Mouse (Mus musculus) heart, postnatal 10 days (tissue): ENCODE data around the gene 1700020D05Rik. TPM values are rescaled to one million over a fixed set of nuclear protein-coding genes. Genes with fewer than 3 reads are reported as not detected.

Experiments
- DNase-seq, 2 experiments: peaks; one replicate each; pipeline ENCODE4 v3.0.0; 2021
- intact Hi-C: fragments of 180-260 bp; cut with DNase I; formaldehyde crosslinking; loops from one replicate; pipeline ENCODE4 v1.15.1; 2025
- total RNA-seq, 2 experiments: library from RNA; stranded (reverse); gene quantifications; 2 replicates each; pipeline ENCODE4 v1.2.3; 2021

The 1700020D05Rik gene
- 1 to 10 TPM in 1 of 2 experiments, under 1 TPM in 1; 0.69 to 1.2 TPM for total RNA-seq

DNA sequence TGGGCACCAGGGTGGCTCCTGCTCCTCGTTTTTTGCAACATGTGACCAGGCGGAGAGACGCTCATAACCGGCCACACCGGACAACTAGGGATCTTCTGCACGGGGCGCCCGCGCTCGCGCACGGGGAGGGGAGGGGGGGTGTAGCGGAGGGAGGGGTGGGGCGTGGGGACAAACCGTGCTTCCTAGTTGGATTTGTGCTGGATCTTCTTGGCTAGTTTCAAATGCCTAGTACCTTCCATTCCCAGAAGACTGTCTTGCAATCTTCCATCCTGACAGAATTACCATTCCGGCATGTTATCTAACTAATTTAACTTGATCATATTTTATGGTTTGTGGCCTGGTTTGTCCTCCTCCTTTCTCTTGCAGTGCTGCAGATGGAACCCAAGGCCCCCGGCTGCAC, at the start of gene 1700020D05Rik:
Gene 1700020D05Rik (minus strand): TSS at position 101 of the 400 bp plus-strand sequence.
- no peak for DNase-seq
- intact Hi-C loops = no loop called here

DNA sequence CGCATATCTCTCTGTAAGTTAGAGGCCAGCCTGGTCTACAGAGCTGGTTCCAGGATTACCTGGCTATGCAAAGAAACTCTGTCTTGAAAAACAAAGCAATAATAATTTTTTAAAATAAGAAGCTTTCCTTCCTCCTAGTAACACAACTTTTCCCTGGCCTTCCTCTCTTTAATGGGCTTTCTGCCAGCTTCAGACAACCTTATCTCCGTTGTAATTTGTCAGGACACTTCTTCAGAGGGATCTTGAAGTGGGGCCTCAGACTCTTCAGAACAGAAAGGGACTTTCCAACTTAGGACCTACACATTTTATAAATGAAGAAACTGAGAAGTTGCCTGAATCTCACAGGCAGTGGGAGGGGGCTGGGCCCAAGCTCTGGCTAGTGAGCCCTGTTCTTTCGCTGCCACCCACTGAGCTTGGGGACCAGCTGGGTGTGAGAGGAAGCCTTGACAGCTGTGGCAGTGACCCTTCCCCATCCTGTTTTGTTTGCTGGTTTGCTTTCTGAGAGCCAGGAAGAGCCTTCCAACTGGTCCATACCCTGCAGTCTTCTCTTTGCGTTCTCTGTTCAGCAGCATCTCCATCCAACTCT, 44.0 kb upstream of the 1700020D05Rik start:
- no peak for DNase-seq

DNA sequence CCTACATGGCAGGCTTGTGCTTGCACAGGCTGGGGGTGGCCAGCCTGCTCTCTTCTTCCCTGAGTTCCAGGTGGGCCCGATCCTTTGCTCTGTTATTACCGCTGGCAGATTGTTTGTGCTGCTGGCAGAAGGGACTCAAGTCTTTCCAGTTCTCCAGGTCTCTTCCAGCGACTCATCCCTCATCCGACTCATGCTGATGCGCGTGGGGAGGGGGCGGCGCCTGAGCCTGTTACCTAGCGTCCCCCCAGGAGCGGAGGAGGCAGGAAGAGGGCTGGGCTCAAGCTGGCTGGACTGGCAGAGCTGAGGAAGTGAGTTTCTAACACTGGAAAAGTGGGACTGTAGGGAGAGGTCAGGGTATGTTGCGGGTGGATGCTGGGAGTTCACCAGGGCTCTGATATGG, 40.4 kb upstream of the 1700020D05Rik start:
- intact Hi-C loops = no loop called here
- DNase-seq = no peak

More for the DNA sequence above, 44.0 kb upstream of the 1700020D05Rik start:
- intact Hi-C loops = no loop called here

DNA sequence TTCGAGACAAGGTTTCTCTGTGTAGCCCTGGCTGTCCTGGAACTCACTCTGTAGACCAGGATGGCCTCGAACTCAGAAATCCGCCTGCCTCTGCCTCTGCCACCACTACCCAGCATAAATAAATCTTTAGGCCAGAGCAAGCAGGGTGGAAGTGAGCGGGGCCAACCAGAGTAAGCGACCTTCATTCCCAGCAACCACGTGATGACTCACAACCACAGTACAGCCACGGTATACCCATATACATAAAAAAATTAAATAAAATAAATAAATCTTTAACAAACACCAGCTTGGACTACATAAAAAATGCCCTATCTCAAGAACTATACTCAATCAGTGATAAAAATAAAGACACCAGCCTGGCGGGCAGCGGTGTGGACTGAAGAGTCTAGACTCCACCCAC, 39.8 kb upstream of the 1700020D05Rik start:
- no peak for DNase-seq
- intact Hi-C loops = no loop called here

DNA sequence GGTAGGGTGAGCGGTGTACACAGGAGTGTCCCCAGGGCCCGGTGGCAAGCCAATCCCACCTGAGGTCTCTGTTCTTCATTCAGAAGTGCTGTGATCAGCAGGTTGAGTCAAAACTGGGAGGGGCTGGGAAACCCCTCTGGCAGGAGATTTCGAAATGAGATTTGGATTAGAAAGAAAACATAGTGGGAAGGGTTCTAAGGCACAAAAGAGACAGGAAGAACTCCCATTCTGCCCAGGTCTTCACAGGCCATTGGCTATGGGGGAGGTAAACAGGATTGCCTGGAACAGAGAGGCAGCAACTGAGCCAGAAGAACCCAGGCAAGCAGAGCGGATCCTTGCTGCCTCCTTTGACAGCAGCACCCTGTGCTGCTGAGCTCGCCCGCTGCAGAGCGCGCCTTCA, 35.2 kb upstream of the 1700020D05Rik start:
- intact Hi-C loops = no loop called here
- DNase-seq = no peak

DNA sequence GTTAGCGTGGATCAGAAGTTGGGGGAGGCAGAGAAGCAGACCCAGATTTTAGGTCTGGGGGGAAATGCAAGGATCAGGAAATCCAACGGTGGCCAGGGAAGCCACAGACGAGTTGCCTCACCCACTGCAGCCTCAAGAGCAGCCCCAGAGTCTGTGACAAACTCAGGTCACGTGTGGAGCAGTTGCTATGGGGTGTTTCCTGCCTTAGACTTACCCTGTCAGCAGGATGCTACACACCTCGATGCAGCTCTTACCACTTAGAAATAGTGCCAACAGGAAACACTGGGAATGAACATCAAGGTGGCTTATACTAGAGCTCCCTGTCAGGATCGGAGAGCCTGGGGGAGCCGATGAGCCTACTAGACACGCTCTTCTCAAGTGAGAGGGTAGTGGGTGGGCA, 28.9 kb upstream of the 1700020D05Rik start:
- intact Hi-C loops = no loop called here
- no peak for DNase-seq

DNA sequence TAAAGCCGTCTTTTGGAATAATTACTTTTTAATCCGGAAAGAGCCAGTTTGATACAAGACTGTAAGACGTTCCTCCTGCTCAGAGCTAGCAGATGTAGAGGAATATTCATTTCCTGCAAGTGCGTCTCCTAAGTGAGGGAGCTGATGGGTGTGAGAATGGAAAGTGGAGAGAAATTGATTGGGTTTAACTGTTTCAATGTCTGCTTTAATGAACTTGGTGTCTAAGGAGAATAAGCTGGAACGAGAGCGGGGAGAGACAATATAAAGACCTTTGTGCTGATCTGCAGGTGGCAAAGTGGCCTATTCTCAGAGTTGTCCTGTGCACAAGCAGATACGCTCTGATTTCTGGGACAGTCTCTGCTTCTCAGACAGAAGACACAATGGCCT, 26.5 kb upstream of the 1700020D05Rik start:
- intact Hi-C loops = no loop called here
- DNase-seq = no peak

DNA sequence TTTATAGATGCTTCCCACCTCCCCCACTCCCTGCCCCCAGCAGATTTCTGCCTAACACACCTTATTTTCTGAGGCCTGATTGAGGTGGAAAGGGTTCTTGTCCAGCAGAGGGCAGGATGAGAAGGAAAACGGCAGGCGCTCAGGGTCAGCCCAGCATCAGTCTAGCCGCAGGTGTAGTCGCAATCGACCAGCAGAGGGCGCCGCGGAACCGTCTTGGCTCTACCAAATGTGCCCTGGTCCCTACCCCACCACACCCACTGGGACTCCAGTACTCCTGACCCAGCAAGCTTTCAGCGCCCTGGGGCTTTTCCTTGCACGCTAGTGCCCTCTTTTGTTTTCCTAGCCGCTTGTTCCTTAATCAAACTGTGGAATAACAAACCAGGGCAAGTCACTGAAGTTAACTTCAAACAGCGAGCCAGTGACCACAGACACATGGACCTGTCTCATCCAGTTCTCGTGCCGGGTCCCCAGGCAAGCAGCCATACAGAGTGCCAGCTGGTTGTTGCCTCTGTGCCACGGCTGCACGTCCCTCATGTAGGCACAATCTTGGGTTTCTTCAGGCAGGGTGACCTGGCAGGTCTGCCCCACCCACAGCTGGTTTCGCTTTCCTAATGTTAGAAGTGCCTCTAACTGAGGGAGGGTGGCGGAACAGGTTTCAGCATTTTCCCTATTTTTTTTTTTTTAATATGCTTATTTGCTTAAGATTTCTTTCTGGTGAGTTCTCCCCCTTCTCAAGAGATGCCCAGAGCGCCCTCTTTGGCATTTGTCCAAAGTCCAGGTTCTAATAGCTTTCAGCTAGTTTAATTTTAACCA, 25.9 kb upstream of the 1700020D05Rik start:
- peak; percentile 97 to 99 for DNase-seq
- intact Hi-C loops = loop anchor here (1.0 to 10.0 kb wide), 3 partner anchors 39 to 355 kb away; partner anchors contain the start of gene Ap5b1

DNA sequence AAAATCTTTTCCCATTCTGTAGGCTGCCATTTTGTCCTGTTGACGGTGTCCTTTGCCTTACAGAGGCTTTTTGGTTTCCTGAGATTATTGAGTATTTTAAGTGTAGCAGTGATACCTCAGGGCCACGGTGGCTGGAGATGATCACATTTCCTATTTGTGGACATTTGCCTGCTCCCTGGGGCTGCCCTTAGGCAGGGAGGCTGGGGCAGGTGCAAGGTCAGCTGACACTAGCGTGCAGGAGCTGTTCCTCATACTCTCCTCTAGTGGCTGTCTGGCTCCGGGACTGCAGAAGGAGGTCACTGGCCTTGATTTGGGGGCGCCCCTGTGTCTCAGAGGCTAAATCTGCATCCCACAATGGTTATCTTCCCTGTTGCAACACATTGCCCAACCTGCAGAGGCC, 21.6 kb upstream of the 1700020D05Rik start:
- intact Hi-C loops = loop anchor here (10.0 kb wide), 1 partner anchor 360 kb away; no protein-coding TSS in a partner anchor
- no peak for DNase-seq

DNA sequence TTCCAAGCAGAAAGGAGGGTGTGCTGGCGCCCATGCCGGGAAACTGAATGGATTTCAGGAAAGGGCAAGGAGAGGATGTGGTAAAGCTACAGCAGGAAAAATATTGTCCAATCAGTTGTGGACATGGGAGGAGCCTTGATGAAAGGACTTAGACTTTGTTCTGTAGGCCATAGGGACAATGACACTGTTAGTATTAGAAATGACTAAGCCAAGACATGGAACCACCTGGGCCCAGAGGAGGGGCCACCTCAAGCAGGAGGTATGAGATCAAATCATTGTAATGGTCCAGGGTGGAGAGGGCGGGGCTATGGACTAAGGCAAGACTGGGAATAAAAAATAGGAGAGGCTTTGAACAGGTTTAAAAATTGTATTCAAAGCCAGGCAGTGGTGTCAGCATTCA, 15.1 kb upstream of the 1700020D05Rik start:
- intact Hi-C loops = no loop called here
- no peak for DNase-seq

DNA sequence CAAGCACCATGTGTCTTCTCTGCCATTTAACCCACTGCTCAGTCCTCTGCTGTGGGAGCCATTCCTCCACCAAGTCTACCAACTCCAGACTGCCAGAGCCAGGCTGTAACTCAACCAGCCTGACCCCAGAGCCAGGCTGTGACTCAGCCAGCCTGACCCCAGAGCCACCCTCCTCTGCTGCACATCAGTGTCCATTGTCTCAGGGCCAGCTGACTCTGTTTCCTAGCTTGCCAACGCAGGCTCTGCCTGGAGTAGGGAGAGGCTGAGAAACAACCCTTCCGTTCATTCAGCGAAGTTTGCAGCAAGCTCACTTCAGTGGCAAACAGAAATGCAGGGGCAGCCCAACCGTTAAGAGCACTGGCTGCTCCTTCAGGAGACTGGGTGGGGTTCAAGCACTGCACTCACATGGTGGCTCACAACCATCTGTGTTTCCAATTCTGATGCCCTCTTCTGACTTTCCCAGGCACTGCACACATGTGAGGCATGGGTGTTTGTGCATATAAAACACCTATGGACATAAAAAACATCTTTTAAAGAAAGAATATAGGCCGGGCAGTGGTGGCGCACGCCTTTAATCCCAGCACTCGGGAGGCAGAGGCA, 13.4 kb upstream of the 1700020D05Rik start:
- DNase-seq = no peak
- intact Hi-C loops = no loop called here

DNA sequence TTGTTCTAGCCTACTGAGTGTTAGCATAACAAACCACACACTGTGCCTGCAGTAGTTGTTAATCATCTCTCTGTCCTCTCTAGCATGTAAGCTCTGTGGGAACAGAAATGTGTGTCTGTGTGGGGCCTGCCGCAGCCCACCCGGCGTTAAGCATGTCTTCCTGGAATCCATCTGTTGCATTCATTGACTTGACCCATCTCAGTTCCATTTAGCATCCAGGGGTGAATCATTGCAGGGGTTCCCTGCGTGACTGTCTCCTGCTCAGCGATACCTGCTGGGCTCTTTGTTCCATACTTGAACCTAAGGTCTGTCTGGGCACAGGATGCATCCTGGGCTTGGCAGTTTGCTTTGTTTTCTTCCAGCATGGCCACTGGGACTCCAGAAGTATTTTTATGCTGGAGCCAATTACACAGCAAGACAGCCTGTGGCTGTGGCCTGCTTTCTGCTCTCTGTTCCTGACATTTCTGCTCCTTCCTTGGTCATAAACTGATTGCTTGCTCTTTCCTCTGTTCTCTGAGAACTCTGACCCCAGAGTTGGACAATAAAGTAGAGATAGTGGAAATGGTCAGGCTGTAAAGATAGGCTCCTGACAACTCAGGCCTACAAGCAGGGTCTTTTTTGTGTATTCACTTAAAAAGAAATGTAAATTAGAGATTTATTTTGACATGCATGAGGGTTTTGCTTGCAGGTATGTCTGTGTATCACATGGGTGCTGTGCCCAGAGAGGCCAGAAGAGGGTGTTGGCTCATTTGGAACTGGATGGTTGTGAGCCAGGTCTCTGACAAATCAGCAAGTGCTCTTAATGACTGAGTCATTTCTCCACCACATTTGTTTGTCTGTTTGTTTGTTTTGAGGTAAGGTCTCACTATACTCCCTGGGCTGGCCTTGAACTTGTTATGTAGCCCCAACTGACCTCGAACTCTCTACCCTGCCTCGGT, 12.5 kb upstream of the 1700020D05Rik start:
- DNase-seq = no peak
- intact Hi-C loops = no loop called here

DNA sequence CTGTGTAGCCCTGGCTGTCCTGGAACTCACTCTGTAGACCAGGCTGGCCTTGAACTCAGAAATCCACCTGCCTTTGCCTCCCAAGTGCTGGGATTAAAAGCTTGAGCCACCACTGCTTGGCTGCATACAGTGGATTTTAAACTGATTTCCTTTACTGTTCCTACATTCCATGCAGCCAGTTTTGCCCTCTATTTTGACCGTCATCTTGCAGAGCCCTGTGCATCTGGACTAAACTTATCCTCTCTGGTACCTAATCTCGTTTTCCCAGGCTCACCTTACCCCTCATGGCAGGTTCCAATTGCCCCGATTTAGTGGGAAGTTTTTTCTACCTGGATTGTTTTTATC, 9.4 kb upstream of the 1700020D05Rik start:
- no peak for DNase-seq
- intact Hi-C loops = no loop called here

DNA sequence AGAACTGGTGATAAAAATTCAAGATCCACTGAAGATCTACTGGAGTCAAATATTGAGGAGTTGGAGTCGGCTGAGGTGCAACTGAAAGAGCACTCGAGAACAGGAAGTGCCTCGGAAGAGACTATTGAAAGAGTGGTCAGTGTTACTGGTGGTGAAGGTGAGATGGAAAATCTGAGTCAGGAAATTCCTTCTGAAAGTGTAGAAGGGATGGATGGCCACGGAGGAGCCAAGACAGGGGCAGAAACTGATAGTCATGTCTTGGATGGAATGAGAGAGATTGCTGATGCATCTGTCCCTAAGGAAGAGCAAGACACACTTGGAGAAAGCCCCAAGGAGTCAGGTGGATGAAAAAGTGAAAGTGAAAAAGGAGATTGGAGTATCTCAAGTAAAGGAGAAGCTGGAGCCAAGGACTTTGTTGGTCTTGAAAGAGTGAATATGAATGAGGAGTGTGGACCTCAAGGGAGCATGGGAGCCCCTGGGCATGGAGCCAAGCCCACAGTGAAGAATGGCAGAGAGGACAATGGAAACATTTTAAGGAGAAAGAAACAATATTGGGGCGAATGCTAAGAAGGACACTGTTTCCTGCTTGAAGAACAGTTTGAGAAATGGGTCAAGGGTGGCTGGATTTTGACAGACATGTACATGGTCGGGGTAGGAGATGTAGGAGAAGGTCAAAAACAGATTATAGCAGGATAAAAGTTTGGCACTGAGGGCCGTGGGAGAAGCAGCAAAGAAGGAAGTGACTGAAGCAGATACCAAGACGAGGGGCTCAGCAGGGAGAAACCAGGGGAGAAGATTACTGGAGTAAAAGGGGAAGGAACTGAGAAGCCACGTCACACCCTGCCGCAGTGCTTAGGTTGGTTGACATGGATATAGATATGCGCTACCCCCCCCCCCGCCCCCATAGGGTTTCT, 8.8 kb upstream of the 1700020D05Rik start:
- intact Hi-C loops = no loop called here
- no peak for DNase-seq

DNA sequence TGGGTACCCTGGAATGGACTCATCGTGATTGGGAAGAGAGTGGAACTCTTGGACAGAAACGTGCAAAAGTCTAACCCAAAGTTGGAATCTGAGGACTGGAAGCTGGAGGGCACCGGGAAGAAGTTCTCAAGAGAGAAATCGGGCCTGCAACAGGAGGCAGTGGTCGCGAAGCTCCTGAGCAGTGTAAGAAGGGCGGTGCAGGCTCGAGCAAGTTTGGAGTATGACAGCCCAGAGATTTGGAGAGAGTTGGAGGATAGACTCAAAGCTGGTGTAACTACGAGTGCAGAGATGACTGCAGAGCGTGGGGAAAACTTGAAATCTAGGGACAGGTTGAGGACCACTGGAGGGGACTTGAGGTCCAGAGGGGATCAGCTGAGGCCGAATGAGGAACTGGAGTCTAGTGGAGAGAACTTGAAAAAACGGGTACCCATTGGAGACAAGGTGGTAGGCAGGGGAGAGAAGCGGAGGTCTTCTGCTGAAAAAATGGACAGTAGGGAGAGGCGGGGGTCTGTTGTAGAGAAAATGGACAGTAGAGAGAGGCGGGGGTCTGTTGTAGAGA, 7.6 kb upstream of the 1700020D05Rik start:
- intact Hi-C loops = no loop called here
- no peak for DNase-seq

DNA sequence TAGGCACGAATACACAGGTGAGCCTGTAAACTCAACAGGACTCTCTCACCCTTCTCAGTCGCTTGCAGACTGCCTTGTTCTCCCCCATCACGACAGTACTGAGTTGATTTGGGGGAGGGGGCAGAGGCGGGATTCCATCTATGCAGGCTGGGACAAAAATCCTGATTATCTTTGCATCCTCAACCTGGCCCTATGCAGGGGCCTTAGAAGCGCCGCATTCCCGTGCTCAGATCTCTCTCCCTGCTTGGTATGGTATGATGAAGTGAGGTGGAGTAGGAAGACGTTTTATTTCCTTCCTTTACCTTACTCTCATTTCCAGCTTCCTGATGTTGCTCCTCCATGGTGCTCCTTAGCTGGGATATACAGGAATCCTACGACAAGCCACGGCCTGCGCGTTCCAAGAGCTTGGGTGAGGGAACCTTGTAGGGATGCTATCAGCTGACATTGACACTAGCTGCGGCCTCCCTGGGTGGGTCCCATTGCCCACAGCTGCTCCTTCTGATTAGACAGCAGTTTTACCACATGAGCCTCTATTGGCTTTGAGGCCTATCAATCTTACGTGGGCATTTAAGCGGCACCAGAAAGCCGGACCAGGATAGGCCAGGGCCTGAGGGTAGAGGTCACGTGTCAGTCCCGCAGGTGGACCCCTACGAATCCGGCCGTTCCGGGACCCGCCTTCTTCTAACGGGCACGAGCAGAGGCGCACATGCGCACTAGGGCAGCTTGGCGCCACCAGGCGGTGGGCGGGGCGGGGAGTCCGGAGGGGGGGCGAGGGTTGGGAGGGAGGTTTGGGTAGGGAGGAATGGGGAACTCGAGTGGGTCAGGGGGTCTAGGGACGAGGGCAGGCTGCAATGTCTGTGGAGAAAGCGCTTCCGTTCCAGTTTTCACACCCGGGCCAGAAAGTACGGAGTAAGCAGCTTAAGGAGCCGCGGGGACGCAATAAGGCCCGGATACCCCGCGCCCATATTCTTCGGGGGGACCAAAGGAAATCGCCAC, 6.7 kb upstream of the 1700020D05Rik start, which contains the start of gene Snx32:
Gene Snx32 (minus strand): TSS at position 508 of the 996 bp plus-strand sequence.
- intact Hi-C loops = loop anchor here (1.0 kb wide), 1 partner anchor 19 kb away; no protein-coding TSS in a partner anchor
- DNase-seq = peak; percentile 98 to 99

DNA sequence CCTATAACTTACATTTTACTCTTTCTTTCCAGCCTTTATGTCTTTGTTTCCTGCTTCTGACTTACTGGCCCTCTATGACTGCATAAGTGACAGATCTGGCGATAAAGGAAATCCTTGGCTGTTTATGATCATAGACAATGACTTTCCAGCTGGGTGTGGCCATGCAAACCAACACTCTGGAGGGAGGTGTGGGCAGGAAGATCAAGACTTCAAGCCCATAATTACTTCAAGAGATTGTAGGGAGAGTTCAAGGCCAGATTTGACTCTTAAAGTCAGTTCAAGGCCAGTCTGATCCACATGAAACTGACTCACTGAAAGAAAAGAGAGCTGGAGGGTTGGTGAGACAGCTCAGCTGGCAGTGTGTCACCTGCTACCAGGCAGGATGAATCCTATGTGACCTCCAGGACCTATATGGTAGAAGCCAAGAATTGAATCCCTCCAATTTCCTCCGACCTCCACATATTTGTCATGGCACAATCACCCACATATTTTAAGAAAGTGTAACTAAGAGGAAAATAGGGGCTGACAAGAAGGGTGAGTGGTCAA, 3.2 kb downstream of the 1700020D05Rik start:
- intact Hi-C loops = no loop called here
- no peak for DNase-seq

DNA sequence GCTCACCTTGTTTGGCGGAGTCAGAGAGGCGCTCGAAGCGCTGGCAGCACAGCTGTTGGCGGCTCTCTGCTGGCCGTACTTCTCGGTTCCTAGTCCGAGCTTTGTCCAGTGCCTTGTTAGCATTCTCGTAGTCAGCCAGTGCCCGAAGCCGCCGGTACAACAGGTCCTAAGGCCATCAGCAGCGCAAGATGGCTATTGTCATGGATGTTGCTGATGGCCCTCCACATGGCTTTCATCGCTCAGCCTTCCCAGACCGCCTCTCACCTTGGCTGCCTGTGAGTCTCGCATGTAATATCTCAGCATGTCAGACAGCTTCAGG, 7.6 kb downstream of the 1700020D05Rik start:
- intact Hi-C loops = no loop called here
- DNase-seq = no peak
